Mouse (Mus musculus) right cerebral cortex, postnatal 25 days (tissue): ENCODE measurements around the gene Gm7029.
"Not testable (repeated sequence)": the region's sequence is repeated elsewhere in the genome, so short reads cannot be mapped to it uniquely, and the experiment has no call there.

ENCODE experiments used
- DNase-seq: peaks from one replicate; pipeline ENCODE4 v3.0.0; 2022

Gene Gm7029

DNA sequence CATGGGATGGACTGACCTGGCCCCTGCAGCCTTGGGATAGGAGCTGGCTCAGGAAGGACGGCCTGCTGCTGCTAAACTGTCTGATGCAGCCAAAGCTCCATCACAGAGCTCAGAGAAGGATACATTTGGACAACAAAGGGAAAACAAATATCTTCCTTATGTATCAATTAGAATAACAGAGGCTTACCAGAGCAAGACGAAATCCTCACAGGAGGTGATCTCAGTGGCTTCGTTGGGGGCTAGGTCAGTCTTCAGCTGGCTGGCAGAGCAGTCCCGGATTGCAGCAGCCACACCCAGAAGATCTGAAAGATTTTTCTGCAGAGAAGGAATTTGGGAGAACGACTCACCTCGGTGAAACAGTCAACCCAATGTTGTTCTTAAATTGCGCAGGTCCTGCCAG is 18.8 kb downstream of the Gm7029 start:
- no peak for DNase-seq

DNA sequence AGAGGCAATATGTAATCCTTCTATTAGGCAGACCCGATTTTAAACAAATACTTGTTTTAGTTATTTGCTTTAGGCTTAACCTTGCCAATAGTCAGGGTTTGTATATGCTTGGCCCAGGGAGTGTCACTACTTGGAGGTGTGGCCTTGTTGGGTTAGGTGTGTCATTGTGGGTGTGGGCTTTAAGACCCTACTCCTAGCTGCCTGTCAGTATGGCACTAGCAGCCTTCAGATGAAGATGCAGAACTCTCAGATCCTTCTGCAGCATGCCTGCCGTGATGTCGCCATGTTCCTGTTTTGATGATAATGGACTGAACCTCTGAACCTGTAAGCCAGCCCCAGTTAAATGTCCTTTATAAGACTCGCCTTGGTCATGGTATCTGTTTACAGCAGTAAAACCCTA is 19.4 kb downstream of the Gm7029 start:
- not testable (repeated sequence) for DNase-seq

DNA sequence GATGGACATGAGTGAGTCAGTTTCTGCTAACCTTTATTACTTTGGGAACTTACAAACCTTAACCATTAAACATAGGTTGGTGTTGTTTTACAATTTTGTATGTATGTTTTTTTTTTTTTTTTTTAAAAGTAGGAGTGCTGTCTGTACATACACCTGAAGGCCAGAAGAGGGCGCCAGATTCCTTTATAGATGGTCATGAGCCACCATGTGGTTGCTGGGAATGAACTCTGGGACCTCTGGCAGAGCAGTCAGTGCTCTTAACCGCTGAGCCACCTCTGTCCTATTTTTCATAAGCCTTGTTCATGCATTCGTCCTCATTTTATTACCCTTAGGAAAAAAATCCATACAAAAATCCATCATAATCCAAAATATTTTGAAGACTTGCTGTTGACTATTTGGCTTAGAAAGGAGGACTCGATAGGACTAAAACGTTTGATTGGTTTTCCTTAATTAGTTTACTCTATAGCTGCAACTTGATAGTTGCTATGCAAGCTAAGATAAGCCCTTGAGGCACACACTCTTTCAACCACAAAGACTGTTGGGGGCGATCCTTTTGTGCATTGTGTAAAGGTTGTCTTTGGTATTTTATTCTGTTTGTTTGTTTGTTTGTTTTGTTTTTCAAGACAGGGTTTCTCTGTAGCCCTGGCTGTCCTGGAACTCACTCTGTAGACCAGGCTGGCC is 23.6 kb downstream of the Gm7029 start:
- no peak for DNase-seq

DNA sequence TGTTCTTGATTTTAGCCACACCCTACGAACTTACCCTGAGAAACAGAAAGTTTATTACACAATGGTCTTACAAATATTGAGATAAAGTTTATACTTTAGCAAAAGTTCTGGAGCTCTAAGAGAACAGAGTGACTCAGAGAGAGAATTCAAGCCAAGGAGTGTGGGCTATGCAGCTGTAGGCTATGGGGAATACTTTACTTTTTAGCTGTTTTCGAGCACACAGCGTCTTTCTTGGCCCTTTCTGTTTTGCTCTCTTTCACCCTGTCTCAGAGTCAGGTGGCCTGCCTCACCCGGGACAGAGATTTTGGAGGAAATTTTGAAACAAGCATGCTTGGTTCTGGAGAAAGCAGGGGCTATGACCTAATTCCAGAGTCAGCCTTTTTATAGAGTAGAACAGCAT is 24.6 kb downstream of the Gm7029 start:
- not testable (repeated sequence) for DNase-seq

DNA sequence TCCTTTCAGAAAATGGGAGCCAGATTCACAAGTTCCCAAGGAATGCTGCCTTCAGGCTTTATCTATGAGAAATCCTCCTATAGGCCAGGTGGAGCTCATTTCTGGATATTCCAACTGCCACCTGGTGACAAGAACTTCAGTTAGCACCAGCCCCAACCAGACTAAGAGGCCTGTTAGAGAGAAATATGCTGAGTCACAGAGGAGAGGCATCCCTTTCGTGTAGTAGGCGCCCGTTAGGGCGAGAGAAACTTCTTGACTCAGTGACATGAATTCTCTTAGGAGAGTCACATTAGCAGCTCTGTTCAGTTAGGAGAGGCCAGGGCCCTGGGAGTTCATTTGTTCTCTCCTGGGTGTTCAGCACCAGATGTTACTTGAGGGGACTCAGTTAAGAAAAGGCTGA is 26.0 kb downstream of the Gm7029 start:
- DNase-seq, result no peak

DNA sequence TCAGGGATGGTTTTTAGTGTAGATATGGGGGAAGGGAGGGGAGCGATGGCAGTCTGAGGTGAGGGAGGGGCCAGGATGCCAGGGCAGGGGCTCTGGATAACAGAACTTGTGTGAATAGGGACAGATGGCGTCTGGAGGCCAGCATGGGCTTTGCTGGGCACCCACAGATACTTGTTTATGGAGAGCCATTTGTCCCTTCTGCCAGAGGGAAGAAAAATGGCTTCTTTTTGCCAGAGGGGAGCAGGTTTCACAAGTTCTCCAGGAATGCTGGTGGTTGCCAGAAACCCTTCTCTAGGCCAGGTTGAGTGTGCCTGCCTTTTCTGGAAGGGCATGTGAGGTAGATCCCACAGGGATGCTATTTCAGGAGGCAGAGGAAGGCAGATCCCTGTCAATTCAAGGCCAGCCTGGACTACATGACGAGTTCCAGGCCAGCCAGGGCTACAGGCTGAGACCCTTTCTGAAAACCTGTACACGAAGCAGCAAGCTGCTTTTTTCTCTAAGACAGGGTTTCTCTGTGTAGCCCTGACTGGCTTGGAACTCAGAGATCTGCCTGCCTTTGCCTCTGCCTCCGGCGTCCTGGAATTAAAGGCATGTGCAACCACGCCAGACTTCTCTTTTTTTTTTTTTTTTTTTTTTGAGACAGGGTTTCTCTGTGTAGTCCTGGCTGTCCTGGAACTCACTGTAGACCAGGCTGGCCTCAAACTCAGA is 26.8 kb downstream of the Gm7029 start:
- no peak for DNase-seq

DNA sequence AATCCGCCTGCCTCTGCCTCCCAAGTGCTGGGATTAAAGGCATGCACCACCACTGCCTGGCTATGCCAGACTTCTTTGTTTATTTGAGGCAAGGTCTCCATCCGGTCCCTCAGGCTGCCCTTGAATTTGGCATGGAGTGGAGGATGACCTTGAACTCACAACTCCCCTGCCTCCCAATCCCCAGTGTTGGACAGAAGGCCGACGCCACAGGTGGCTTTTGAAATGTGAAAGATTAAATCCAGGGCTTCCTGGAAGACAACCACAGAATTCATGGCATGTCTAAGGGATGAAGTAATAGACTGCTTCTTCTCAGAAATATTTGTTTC is 27.3 kb downstream of the Gm7029 start:
- DNase-seq, result no peak

DNA sequence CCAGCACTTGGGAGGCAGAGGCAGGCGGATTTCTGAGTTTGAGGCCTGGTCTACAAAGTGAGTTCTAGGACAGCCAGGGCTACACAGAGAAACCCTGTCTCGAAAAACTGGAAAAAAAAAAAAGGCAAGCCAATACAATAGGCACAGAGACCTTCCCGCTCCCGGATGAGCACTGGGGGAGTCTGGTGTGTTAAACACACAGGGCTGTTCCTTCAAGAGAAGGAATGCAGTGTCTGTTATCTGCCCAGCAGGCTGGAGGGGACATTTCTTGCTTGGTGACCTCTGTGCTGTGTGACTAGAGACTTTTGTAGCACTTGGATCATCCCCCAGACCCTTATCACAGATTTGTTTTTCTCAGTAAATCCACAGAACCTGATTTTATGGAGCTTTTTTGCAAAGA is 28.0 kb downstream of the Gm7029 start:
- DNase-seq, result no peak

DNA sequence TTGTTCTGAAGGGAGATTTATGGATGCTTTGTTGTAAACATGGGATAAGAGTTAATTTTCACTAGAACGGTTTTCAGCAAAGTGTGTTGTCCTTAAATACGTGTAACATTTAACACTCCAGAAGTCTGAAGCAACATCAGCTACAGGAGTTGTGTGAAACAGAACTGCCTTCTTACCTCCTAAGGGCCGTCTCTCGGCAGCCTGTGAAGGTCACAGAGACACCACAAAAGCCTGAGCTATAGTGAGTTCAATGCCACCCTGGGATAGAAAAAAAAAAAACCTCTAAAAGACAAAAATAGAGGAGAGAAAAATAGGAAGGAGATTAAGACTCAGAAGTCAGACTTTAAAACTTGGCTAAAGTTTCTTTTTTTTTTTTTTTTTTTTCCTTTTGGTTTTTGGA is 28.4 kb downstream of the Gm7029 start:
- no peak for DNase-seq

DNA sequence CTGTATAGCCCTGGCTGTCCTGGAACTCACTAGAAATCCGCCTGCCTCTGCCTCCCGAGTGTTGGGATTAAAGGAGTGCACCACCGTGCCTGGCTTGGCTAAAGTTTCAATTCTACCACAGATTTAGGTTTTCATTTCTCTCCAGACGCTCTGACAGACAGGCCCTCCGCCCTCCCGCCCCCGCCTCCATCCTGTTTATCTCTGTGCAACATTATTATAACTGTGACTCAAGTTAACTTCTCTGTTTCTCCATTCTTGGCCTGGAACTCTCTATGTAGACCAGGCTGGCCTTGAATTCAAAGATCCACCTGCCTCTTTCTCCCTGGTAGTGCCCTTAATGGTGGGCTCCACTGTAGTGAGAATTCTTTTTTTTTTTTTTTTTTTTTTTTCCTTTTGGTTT is 28.9 kb downstream of the Gm7029 start:
- DNase-seq, result no peak

DNA sequence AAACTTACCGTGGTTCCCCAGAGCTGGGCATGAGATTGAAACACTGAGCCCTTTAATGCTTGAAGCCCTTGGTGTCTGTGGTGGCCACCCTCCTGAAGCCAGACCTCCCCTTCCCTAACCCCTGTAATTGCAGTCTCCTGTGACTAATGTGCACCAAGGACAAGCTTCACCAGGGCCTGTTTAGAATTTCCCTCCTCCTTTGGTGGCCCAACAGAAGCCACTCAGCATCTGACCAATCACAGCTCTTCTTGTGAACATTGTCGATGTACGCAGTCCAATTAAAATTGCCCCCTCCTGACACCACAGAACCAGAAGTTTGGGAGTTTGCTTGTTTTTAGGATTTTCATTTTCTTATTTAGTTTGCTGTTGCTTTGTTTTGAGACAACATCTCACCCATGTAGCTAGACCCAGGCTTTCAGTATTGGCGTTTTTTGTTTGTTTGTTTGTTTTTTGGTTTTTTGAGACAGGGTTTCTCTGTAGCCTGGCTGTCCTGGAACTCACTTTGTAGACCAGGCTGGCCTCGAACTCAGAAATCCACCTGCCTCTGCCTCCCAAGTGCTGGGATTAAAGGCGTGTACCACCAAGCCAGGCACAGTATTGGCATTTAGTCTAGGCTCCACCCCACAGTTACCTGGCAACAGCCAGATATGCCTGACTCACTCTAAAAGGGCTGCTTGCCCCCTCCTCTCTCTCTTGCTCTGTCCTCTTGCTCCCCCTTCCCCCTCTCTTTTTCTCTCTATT is 30.4 kb downstream of the Gm7029 start:
- DNase-seq, result not testable (repeated sequence)

DNA sequence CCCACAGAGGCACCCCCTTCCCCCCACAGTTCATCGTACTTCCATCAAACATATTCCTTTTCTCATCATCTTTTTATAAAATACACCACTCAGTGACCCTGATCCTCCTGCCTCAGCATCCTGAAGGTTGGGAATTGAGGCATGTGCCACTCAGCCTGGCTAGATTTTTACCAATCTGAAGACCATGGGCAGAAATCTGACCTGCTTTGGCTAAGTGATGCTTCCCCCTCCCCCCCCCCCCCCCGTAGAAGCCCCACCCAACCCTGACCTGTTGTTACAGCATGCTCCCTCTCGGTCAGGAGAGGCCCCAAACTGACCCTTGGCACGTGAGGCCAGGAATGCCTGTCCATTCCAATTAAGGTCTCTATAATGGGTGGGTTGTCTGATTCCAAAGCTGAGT is 31.2 kb downstream of the Gm7029 start, which contains the start of gene Platr17:
Gene Platr17 (plus strand): TSS at position 301 of the 400 bp plus-strand sequence.
- not testable (repeated sequence) for DNase-seq

DNA sequence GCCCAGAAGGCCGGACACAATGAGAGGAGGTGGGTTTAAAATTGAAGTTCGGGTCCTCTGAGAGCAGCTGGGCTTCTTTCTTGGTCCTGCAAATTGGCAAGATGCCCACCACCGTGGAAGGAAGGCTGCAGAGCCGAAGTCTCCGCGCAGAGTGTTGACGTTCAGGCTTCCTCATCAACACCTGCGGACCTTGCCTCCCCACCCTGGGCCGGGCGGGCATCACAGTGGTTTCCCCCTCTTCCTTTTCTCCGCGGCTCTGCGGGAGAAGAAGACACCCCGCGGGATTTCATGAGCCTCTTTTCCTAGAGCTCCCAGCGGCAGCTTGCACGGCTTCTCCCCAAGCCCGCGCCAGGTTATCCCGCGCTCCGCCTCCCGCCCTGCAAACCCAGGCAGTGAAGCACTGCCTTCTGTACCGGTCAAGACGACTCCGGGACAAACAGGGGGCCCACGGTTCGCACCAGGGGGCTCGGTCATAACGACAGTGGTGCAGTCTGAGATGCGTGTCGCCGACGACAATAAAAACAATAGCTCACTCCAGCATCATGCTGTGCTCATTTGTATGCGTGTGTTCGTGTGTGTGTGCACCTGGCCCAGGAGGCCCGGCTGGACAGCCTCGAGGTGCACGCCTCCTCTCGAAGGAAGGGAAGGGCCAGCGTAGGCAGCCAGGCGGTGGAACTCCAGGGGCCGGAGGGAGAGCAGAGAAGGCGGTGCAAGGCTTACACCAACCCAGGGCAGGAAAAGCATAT is 34.9 kb downstream of the Gm7029 start:
- peak; percentile 68 for DNase-seq

DNA sequence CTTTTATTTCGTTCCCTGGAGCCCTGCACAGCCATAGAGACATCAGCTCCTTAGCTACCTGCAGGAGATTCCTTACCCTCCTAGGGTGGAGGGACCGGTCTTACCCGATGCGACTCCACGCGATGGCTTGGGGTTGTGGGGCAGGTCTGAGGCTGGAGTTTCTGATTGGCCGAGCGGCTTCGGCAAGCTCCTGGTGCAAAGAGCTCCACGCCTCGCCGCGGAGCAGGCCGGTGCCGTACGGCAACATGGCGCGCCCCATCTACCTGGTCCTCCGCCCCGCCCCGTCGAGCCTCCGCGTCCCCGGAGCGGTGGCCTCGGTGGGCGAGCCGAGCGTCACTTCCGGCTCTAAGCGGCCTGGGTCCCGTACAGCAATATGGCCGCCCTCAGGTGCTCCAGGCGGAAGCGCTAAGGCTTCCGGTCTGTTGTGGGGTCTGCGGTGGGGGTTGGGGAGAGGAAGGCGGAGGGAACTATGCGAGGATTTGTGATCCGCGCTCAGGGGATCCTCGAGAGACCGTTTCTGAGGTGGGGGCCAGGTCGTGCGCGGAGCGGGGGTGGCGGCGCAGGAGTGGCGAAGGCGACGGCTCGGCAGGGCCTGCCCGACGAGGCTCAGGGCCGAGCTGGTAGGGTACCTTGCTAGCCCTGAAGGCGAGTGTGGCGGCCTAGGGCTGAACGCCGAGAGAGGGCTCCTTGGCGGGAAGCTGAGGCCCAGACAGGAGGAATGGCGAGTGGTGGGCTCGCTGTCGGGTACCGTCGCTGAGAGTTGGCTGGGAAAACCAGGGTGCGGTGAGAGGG is 35.6 kb downstream of the Gm7029 start, which contains the start of gene Daxx:
Gene Daxx (plus strand): TSS at position 338 of the 792 bp plus-strand sequence.
- peak; percentile 99 for DNase-seq

DNA sequence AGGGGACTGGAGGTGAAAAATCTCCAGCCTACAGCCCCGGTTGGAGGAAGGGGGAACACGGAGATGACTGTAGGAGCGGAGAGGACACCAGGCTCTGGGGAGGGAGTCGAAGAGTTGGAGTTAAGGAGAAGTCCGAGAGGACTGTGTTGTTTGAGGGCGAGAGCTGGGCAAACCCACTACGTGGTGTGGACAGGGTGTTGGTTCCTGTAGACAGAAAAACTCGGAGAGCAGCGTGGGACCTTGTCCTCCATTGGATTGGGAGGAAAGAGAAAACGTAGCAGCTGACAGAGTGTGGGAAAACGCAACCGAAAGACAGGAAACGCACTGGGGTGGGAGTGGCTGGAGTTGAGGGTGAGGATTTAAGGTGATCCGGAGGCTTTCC is 36.2 kb downstream of the Gm7029 start:
- DNase-seq, result no peak

DNA sequence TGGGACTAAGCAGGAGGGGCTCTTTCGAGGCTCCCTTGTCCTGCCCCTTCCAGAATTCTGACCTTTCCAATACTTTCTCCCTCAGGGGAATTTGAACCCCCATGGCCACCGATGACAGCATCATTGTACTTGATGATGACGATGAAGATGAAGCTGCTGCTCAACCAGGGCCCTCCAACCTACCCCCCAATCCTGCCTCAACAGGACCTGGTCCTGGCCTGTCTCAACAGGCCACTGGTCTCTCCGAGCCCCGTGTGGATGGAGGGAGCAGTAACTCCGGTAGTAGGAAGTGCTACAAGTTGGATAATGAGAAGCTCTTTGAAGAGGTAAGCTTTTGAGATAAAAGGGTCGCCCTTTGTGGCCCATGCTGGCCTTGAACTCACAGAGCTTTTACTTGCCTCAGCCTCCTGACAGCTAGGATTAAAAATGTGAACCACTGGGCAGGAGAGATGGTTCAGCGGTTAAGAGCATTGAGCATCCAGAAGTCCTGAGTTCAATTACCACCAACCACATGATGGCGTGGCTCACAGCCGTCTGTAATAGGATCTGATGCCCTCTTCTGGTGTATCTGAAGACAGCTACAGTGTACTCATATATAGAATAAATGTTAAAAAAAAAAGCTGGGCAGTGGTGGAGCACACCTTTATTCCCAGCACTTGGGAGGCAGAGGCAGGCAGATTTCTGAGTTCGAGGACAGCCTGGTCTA is 36.9 kb downstream of the Gm7029 start:
- no peak for DNase-seq

DNA sequence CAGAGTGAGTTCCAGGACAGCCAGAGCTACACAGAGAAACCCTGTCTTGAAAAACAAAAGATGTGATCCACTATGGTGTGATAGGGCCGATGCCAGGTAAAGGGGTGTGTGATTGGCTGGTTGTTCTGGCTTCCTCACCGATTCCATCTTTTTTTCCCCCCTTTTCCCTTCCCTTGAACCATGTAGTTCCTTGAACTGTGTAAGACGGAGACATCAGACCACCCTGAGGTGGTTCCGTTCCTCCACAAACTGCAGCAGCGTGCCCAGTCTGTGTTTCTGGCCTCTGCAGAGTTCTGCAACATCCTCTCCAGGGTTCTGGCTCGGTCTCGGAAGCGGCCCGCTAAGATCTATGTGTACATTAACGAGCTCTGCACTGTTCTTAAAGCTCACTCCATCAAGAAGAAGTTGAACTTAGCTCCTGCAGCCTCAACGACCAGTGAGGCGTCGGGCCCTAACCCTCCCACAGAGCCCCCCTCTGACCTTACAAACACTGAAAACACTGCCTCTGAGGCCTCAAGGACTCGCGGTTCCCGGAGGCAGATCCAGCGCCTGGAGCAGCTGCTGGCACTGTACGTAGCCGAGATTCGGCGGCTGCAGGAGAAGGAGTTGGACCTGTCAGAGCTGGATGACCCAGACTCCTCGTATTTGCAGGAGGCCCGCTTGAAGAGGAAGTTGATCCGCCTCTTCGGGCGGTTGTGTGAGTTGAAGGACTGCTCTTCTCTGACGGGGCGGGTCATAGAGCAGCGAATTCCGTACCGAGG is 37.6 kb downstream of the Gm7029 start:
- DNase-seq, result no peak

DNA sequence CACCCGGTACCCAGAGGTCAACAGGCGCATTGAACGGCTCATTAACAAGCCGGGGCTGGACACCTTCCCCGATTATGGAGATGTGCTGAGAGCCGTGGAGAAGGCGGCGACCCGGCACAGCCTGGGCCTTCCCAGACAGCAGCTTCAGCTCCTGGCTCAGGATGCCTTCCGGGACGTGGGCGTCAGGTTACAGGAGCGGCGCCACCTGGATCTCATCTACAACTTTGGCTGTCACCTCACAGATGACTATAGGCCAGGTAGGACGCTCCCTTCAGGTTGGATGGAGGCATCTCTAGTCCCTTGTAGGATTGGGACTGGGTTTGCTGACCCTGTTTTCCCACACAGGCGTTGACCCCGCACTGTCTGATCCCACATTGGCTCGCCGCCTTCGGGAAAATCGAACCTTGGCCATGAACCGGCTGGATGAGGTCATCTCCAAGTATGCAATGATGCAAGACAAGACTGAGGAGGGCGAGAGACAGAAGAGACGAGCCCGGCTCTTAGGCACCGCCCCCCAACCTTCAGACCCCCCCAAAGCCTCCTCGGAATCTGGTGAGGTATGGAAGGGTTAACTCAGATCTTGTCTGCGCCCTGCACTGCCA is 38.3 kb downstream of the Gm7029 start:
- DNase-seq, result no peak

DNA sequence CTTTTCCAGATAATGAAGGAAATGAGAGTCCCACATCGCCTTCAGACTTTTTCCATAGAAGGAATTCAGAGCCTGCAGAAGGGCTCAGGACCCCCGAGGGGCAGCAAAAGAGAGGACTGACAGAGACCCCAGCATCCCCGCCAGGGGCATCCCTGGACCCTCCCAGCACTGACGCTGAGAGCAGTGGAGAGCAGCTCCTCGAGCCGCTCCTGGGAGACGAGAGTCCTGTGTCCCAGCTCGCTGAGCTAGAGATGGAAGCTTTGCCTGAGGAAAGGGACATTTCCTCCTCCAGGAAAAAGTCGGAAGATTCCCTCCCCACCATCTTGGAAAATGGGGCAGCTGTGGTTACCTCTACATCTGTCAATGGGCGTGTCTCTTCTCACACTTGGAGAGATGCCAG is 39.6 kb downstream of the Gm7029 start:
- no peak for DNase-seq

DNA sequence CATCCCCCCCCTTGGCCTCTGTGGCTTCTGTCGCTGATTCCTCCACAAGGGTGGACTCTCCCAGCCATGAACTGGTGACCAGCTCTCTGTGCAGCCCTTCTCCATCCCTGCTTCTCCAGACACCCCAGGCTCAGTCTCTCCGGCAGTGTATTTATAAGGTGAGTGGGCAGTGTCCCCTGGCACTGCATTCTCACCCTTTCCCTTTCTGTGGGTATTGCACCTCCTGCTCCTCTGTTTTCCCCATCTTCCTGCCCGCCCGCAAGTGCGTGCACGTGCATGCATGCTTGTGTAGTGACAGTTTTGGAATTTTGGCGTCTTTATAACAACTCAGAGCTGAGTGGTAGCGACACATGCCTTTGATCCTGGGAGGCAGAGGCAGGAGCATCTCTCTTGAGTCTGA is 40.3 kb downstream of the Gm7029 start:
- DNase-seq, result no peak

DNA sequence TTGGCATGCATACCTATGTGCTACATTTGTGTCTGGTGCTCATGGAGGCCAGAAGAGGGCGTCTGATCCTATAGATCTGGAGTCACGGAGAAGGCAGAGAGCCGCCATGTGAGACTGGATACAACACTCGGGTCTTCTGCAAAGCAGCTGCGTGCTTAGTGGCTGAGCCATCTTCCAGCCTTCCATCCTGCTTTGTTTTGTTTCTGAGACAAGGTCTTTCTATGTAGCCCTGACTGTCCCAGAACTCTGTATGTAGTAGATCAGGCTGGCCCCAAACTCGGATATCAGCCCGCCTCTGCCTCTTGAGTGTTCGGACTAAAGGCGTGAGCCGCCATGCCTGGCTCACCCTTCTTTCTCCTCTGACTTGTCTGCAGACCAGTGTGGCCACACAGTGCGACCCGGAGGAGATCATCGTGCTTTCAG is 41.3 kb downstream of the Gm7029 start:
- DNase-seq, result no peak
